Mouse (Mus musculus) stomach, embryonic 15.5 days (tissue): Measurements from ENCODE around the gene Rrp7a. TPM values are rescaled to one million over a fixed set of nuclear protein-coding genes. Genes with fewer than 3 reads are reported as not detected.
A peak's percentile ranks its signal among the peaks of the same experiment; 100 is the strongest.

Source experiments
- ATAC-seq: fragments of 200-750 bp; cut with Nextera tagmentation; 2 replicates; pipeline ENCODE4 v1.8.0; 2017; ENCODE audit warnings: low read depth, moderate number of reproducible peaks, moderate TSS enrichment; ENCODE audit not compliant: insufficient read depth, low FRiP score
- H3K27ac ChIP-seq: fragments of 300-500 bp; sonication (generic); 2 replicates; pipeline ENCODE4 v1.5.1; 2015; ENCODE audit warnings: mild to moderate bottlenecking, inconsistent platforms
- H3K27me3 ChIP-seq: fragments of 300-500 bp; sonication (generic); replicated peaks from 2 replicates; pipeline ENCODE4 v1.6.1; 2015; ENCODE audit warnings: inconsistent platforms
- H3K36me3 ChIP-seq: fragments of 300-500 bp; sonication (generic); 2 replicates; pipeline ENCODE4 v1.6.1; 2015; ENCODE audit warnings: inconsistent platforms
- H3K4me1 ChIP-seq: fragments of 300-500 bp; sonication (generic); 2 replicates; pipeline ENCODE4 v1.6.1; 2015; ENCODE audit warnings: inconsistent platforms
- H3K4me2 ChIP-seq: fragments of 300-500 bp; sonication (generic); 2 replicates; pipeline ENCODE4 v1.6.1; 2015; ENCODE audit warnings: mild to moderate bottlenecking, inconsistent platforms
- H3K4me3 ChIP-seq: fragments of 300-500 bp; sonication (generic); replicated peaks from 2 replicates; pipeline ENCODE4 v1.5.1; 2015; ENCODE audit warnings: inconsistent platforms
- H3K9ac ChIP-seq: fragments of 300-500 bp; sonication (generic); 2 replicates; pipeline ENCODE4 v1.6.1; 2015; ENCODE audit warnings: inconsistent platforms
- H3K9me3 ChIP-seq: fragments of 300-500 bp; sonication (generic); 2 replicates; pipeline ENCODE4 v1.6.1; 2016; ENCODE audit warnings: inconsistent platforms
- WGBS: fragments of 180-500 bp; shearing (Covaris S2); methylation state at CpG from one replicate; pipeline ENCODE4 v1.1.7; 2015; 5-methylcytosine and 5-hydroxymethylcytosine counted together
- polyA plus RNA-seq: library from polyadenylated mRNA; unstranded; fragments of >200 nt; fragmentation: Nextera tagmentation; extraction: Ambion mirVana; gene quantifications from 2 replicates; pipeline ENCODE4 v1.2.1, GENCODE M21; 2015

Gene Rrp7a
- polyA plus RNA-seq = 56.0 and 59.8 TPM in 2 replicates

DNA sequence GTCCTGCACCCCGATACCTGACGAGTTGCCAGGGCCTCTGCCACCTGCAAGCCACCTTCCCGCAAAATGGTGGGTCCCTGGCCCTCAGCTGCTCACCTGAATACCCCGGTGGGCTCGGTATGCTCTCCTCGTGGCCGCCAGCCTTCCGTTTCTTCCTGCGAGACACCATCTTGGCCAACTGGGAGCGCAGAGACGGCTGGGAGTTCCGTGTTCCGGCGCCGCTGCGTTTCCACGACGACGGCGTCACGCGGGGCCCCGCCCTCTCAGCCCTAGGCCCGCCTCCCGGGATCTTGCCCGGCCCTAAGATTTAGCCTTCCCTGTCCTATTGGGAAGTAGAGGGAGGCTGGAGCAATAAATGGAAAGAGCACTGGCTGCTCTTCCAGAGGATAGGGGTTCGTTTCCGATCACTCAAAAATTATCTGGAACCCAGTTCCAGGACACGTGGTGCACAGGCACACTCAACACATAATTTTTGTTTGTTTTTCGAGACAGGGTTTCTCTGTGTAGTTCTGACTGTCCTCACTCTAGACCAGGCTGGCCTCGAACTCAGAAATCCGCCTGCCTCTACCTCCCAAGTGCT is at the start of gene Rrp7a:
Gene Rrp7a, minus strand, starts transcription at position 236 of the 580 bp plus-strand sequence.
- Histone ChIP-seq H3K27ac (peak within 1 kb of the TSS; percentile 81), H3K9me3 (no peaks in the 10 kb centered on the region), H3K4me2 (peak within 1 kb of the TSS; percentile 75), H3K9ac (peak within 1 kb of the TSS; percentile 65), H3K27me3 (no peaks in the 10 kb centered on the region), H3K4me1 (peaks cover 7% of the 10 kb centered on the region; the same call in 1 of the 2 replicates), H3K4me3 (peak within 1 kb of the TSS; percentile 99), H3K36me3 (peaks cover 32% of the 10 kb centered on the region)
- ATAC-seq = peak; percentile 93
- WGBS = 8% methylated on average over 32 of the region's 32 CpGs

DNA sequence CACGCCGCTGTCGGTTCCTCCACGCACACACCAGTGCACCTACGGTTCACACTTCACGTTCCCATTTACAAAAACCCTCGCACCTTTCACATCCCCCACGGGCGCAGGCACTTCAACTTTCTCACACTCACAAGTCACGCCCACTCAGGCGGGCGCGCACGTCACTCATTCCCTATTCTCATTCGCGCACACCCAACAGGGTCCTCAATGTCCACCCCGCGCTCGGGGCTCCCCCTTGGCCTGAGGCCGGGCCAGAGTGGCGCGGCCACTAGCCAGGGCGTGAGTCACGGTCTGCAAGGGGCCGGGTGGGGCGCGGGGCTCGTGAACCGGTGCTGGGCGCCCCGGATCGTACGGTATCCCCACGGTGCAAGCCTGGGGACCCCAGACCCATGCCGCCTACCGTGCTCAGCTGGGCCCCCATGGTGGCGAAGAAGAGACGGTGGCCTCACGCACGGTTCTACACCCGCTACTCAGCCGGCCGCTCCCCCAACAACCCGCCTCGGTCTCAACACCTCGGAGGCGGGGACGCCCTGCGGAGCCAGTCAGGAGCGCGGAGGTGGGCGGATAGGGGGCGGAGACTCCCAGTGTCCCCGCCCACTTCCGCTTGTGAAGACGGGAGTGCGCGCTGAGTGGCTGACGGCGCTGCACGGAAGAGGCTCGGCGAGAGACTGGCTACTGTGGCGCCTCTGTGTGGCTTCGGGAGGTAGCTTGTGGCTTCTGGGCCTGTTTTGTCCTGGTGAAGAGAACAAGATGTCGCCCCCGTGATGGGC is 49.3 kb upstream of the Rrp7a start:
- H3K9ac ChIP-seq = peak overlapping the region; percentile 74
- no peaks in the 10 kb centered on the region for H3K36me3 ChIP-seq
- ATAC-seq = peak; percentile 91
- H3K4me2 ChIP-seq = peak overlapping the region; percentile 82
- no peaks in the 10 kb centered on the region for H3K27me3 ChIP-seq
- no peaks in the 10 kb centered on the region for H3K9me3 ChIP-seq
- peaks cover 29% of the 10 kb centered on the region for H3K4me1 ChIP-seq
- peak overlapping the region; percentile 90 for H3K27ac ChIP-seq
- under 1% methylated on average over 67 of the region's 67 CpGs for WGBS
- H3K4me3 ChIP-seq = peak overlapping the region; percentile 93

- ATAC-seq = no peak
- H3K9ac ChIP-seq = peak overlapping the region; percentile 74
- H3K27me3 ChIP-seq = no peaks in the 10 kb centered on the region
- WGBS = 45% methylated on average over 8 of the region's 8 CpGs
- no peaks in the 10 kb centered on the region for H3K9me3 ChIP-seq
- peak overlapping the region; percentile 90 for H3K27ac ChIP-seq
- no peaks in the 10 kb centered on the region for H3K36me3 ChIP-seq
- peak overlapping the region; percentile 82 for H3K4me2 ChIP-seq
- peaks cover 35% of the 10 kb centered on the region for H3K4me1 ChIP-seq
- peak overlapping the region; percentile 93 for H3K4me3 ChIP-seq
Measured at GRCm38 (mm10) chr15:83170956-83171659, 48.5 kb upstream of the Rrp7a start.

- Histone ChIP-seq H3K27ac (peak overlapping the region; percentile 74), H3K9ac (no peak overlapping the region; the same call in 1 of the 2 replicates), H3K36me3 (0 out of 2 replicates have a peak, but pooled peaks cover 3% of the 10 kb centered on the region), H3K27me3 (no peaks in the 10 kb centered on the region), H3K4me1 (peaks cover 43% of the 10 kb centered on the region), H3K4me3 (peak overlapping the region; percentile 13; the same call in 1 of the 2 replicates), H3K4me2 (peak overlapping the region; percentile 82), H3K9me3 (no peaks in the 10 kb centered on the region)
- peak; percentile 61; the same call in 1 of the 2 replicates for ATAC-seq
- WGBS = 69% methylated on average over 8 of the region's 8 CpGs
Measured at GRCm38 (mm10) chr15:83169772-83170722, 47.4 kb upstream of the Rrp7a start.

- Histone ChIP-seq H3K4me1 (peaks cover 47% of the 10 kb centered on the region), H3K4me2 (no peak overlapping the region; the same call in 1 of the 2 replicates)
- ATAC-seq = no peak
Measured at GRCm38 (mm10) chr15:83168875-83169771, 46.5 kb upstream of the Rrp7a start.

DNA sequence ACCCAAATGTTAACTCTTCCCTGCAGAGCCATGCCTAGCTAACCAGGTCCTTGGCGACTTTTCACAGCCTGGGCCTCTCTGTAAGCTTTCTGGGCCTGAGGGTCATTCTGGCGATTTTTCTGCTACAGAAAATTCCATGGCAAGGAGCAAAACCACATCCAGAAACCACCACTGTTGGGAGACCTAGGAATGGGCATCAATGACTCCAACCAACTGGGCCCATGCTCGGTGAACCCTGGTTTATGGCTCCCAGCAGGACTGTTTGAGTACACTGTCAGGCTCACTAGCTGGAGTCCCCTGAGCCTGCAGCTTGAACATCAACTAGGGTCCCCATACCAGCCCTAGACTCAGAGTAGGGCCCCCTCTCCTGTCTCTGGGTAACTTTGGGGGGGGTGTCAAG is 45.7 kb upstream of the Rrp7a start:
- Histone ChIP-seq H3K9me3 (no peaks in the 10 kb centered on the region), H3K9ac (no peak overlapping the region), H3K4me2 (no peak overlapping the region), H3K27ac (peak overlapping the region; percentile 80; the same call in 1 of the 2 replicates), H3K4me1 (peaks cover 47% of the 10 kb centered on the region), H3K4me3 (no peak overlapping the region), H3K36me3 (0 out of 2 replicates have a peak, but pooled peaks cover 3% of the 10 kb centered on the region), H3K27me3 (no peaks in the 10 kb centered on the region)
- ATAC-seq = no peak
- WGBS = 80% methylated on average over 3 of the region's 3 CpGs

More at GRCm38 (mm10) chr15:83168875-83169771, 46.5 kb upstream of the Rrp7a start:
- Histone ChIP-seq H3K36me3 (0 out of 2 replicates have a peak, but pooled peaks cover 3% of the 10 kb centered on the region), H3K27me3 (no peaks in the 10 kb centered on the region), H3K9me3 (no peaks in the 10 kb centered on the region), H3K27ac (peak overlapping the region; percentile 74), H3K4me3 (peak overlapping the region; percentile 13; the same call in 1 of the 2 replicates), H3K9ac (no peak overlapping the region)
- WGBS = 63% methylated on average over 7 of the region's 7 CpGs

GRCm38 (mm10) chr15:83167550-83168065 is 45.0 kb upstream of the Rrp7a start:
- no peak for ATAC-seq
- Histone ChIP-seq H3K9ac (no peak overlapping the region), H3K4me3 (no peak overlapping the region), H3K27ac (peak overlapping the region; percentile 80), H3K9me3 (no peaks in the 10 kb centered on the region), H3K4me2 (peak overlapping the region; percentile 14; the same call in 1 of the 2 replicates), H3K4me1 (peaks cover 40% of the 10 kb centered on the region), H3K36me3 (0 out of 2 replicates have a peak, but pooled peaks cover 3% of the 10 kb centered on the region), H3K27me3 (no peaks in the 10 kb centered on the region)
- 74% methylated on average over 8 of the region's 8 CpGs for WGBS

- peak; percentile 32; the same call in 1 of the 2 replicates for ATAC-seq
- Histone ChIP-seq H3K4me3 (no peak overlapping the region), H3K36me3 (0 out of 2 replicates have a peak, but pooled peaks cover 6% of the 10 kb centered on the region), H3K4me2 (peak overlapping the region; percentile 14; the same call in 1 of the 2 replicates), H3K9me3 (no peaks in the 10 kb centered on the region), H3K9ac (no peak overlapping the region), H3K4me1 (peaks cover 40% of the 10 kb centered on the region), H3K27me3 (no peaks in the 10 kb centered on the region), H3K27ac (peak overlapping the region; percentile 80)
- 36% methylated on average over 5 of the region's 5 CpGs for WGBS
Measured at GRCm38 (mm10) chr15:83167126-83167525, 44.5 kb upstream of the Rrp7a start.

GRCm38 (mm10) chr15:83166642-83167041 is 44.0 kb upstream of the Rrp7a start:
- H3K9ac ChIP-seq = no peak overlapping the region
- no peaks in the 10 kb centered on the region for H3K9me3 ChIP-seq
- ATAC-seq = no peak
- no peak overlapping the region for H3K4me3 ChIP-seq
- H3K4me1 ChIP-seq = peaks cover 40% of the 10 kb centered on the region
- 68% methylated on average over 3 of the region's 3 CpGs for WGBS
- H3K4me2 ChIP-seq = no peak overlapping the region
- peak overlapping the region; percentile 80 for H3K27ac ChIP-seq
- H3K27me3 ChIP-seq = no peaks in the 10 kb centered on the region
- 0 out of 2 replicates have a peak, but pooled peaks cover 8% of the 10 kb centered on the region for H3K36me3 ChIP-seq
